In the genomic region with DNA sequence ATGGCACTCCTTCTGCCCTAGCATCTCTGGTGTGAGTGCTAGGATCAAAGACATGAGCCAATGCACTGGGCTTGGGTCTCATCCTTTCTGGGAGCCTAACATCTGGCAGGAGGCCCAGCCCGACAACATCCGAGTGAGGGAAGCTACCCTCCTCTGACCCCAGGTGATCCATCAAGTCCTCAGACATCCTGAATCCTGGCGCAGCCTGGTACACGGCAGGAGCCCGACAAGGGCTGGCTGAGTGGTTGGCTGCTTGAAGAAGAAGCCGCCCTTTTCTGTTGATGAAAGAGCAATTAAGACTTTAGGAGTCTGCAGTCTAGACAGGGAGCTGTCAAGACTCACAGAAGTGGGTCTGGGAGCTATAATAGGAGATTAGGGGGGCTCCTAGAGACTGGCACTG, we compare ENCODE assay signal across 12 mouse cellular contexts.
DNase-seq lines count a peak whose midpoint lies in the region; ATAC-seq and TF ChIP-seq lines count a peak whose summit lies in the region.
"Had no signal": no experiment of that assay in that cellular context is flagged by ENCODE, and none has a peak within 500 bp of the region (broad histone marks: within the 10 kb centered on the region; RNA-seq: fewer than 3 reads in every experiment).

No protein-coding gene starts in this region.

- 14% methylated on average over 6 of the region's 6 CpGs for WGBS in kidney, postnatal 0 days
- WGBS in forebrain, embryonic 13.5 days, result 43% methylated on average over 6 of the region's 6 CpGs
- 17% methylated on average over 6 of the region's 6 CpGs for WGBS in hindbrain, embryonic 16.5 days
- WGBS in neural tube, embryonic 11.5 days, result 3% methylated on average over 6 of the region's 6 CpGs

- H3K9me3 ChIP-seq in kidney, postnatal 0 days (replicated peaks; ENCODE audit: low read length), result no peaks in the 10 kb centered on the region
- H3K9me3 ChIP-seq in forebrain, embryonic 13.5 days (replicated peaks), result no peaks in the 10 kb centered on the region
- no peaks in the 10 kb centered on the region for H3K9me3 ChIP-seq in hindbrain, embryonic 16.5 days (ENCODE audit: control insufficient read depth, low read length)
- no peaks in the 10 kb centered on the region for H3K9me3 ChIP-seq in neural tube, embryonic 11.5 days (ENCODE audit: control insufficient read depth, low read length)
- H3K9me3 ChIP-seq: heart, embryonic 15.5 days; liver, embryonic 15.5 days had no signal

- no peak for ATAC-seq in kidney, postnatal 0 days (replicated peaks; ENCODE audit: low FRiP score, low read depth)
- ATAC-seq in forebrain, embryonic 13.5 days, result no peak
- ATAC-seq in hindbrain, embryonic 16.5 days, result no peak
- no peak for ATAC-seq in neural tube, embryonic 11.5 days (ENCODE audit: insufficient read depth, low FRiP score, low TSS enrichment)
- ATAC-seq in cerebellum, adult (ENCODE audit: insufficient number of reproducible peaks, low FRiP score, low TSS enrichment), result no peak

- no peak overlapping the region for H3K9ac ChIP-seq in kidney, postnatal 0 days (ENCODE audit: low read depth, low read length)
- H3K9ac ChIP-seq in forebrain, embryonic 13.5 days, result no peak overlapping the region
- H3K9ac ChIP-seq in hindbrain, embryonic 16.5 days (ENCODE audit: low read depth, low read length), result no peak overlapping the region
- no peak overlapping the region for H3K9ac ChIP-seq in neural tube, embryonic 11.5 days (ENCODE audit: low read length)
- H3K9ac ChIP-seq: heart, embryonic 15.5 days; liver, embryonic 15.5 days had no signal

- no peaks in the 10 kb centered on the region for H3K36me3 ChIP-seq in kidney, postnatal 0 days (ENCODE audit: insufficient read depth, low read length)
- H3K36me3 ChIP-seq in forebrain, embryonic 13.5 days (ENCODE audit: poor library complexity, severe bottlenecking), result no peaks in the 10 kb centered on the region
- no peaks in the 10 kb centered on the region for H3K36me3 ChIP-seq in hindbrain, embryonic 16.5 days (ENCODE audit: control insufficient read depth, insufficient read depth, low read length)
- no peaks in the 10 kb centered on the region for H3K36me3 ChIP-seq in neural tube, embryonic 11.5 days (ENCODE audit: control insufficient read depth, insufficient read depth, low read length)
- H3K36me3 ChIP-seq: heart, embryonic 15.5 days; liver, embryonic 15.5 days had no signal

- H3K4me2 ChIP-seq in kidney, postnatal 0 days (ENCODE audit: low read length), result no peak overlapping the region
- no peak overlapping the region for H3K4me2 ChIP-seq in forebrain, embryonic 13.5 days
- H3K4me2 ChIP-seq in hindbrain, embryonic 16.5 days (ENCODE audit: low read length), result no peak overlapping the region
- H3K4me2 ChIP-seq in neural tube, embryonic 11.5 days (ENCODE audit: low read depth), result no peak overlapping the region
- H3K4me2 ChIP-seq: heart, embryonic 15.5 days; liver, embryonic 15.5 days had no signal

- peaks cover 4% of the 10 kb centered on the region; the same call in 1 of the 2 replicates for H3K4me1 ChIP-seq in kidney, postnatal 0 days (replicated peaks; ENCODE audit: insufficient read depth, low read length)
- H3K4me1 ChIP-seq in forebrain, embryonic 13.5 days, result peaks cover 57% of the 10 kb centered on the region
- H3K4me1 ChIP-seq in hindbrain, embryonic 16.5 days (ENCODE audit: control insufficient read depth, insufficient read depth, low read depth, low read length), result peaks cover 41% of the 10 kb centered on the region
- peaks cover 44% of the 10 kb centered on the region for H3K4me1 ChIP-seq in neural tube, embryonic 11.5 days (ENCODE audit: control insufficient read depth, insufficient read depth, low read length)
- H3K4me1 ChIP-seq: liver, embryonic 15.5 days had no signal

- H3K27ac ChIP-seq in kidney, postnatal 0 days, result no peak overlapping the region
- peak overlapping the region; percentile 90 for H3K27ac ChIP-seq in forebrain, embryonic 13.5 days
- H3K27ac ChIP-seq in hindbrain, embryonic 16.5 days (ENCODE audit: low read depth, low read length), result peak overlapping the region; percentile 87; the same call in 1 of the 2 replicates
- H3K27ac ChIP-seq in neural tube, embryonic 11.5 days (ENCODE audit: low read depth, low read length), result peak overlapping the region; percentile 96
- H3K27ac ChIP-seq: heart, embryonic 15.5 days; layer of hippocampus, adult 2 months; liver, embryonic 15.5 days had no signal

- TF ChIP-seq CTCF in kidney, postnatal 0 days (IDR thresholded peaks at IDR 0.05; ENCODE audit: low read depth), result no peak

- no peak overlapping the region for H3K4me3 ChIP-seq in kidney, postnatal 0 days (replicated peaks; ENCODE audit: low read depth, low read length)
- H3K4me3 ChIP-seq in forebrain, embryonic 13.5 days, result no peak overlapping the region
- H3K4me3 ChIP-seq in hindbrain, embryonic 16.5 days (ENCODE audit: low read length), result no peak overlapping the region
- H3K4me3 ChIP-seq in neural tube, embryonic 11.5 days (ENCODE audit: low read depth, low read length), result no peak overlapping the region
- H3K4me3 ChIP-seq: heart, embryonic 15.5 days; layer of hippocampus, adult 2 months; liver, embryonic 15.5 days had no signal

- peak; percentile 59 for DNase-seq in kidney, postnatal 0 days (ENCODE audit: low spot score)
- no peak for DNase-seq in kidney, adult 8-10 months
- peak; percentile 62 for DNase-seq in neural tube, embryonic 11.5 days (ENCODE audit: low spot score)
- no peak for DNase-seq in layer of hippocampus, adult 9-11 months
- no peak for DNase-seq in adrenal gland, postnatal 10 days
- DNase-seq: right cerebral cortex, postnatal 14 days had no signal

- peaks cover 3% of the 10 kb centered on the region; the same call in 1 of the 2 replicates for H3K27me3 ChIP-seq in kidney, postnatal 0 days (ENCODE audit: insufficient read depth, low read length)
- H3K27me3 ChIP-seq in forebrain, embryonic 13.5 days, result no peaks in the 10 kb centered on the region
- no peaks in the 10 kb centered on the region for H3K27me3 ChIP-seq in hindbrain, embryonic 16.5 days (replicated peaks; ENCODE audit: control insufficient read depth, insufficient read depth, low read length)
- H3K27me3 ChIP-seq in neural tube, embryonic 11.5 days (ENCODE audit: control insufficient read depth, insufficient read depth, low read length), result no peaks in the 10 kb centered on the region
- H3K27me3 ChIP-seq: liver, embryonic 15.5 days had no signal

Comparison
In these comparisons a context has a peak if more than half of its experiments do, and no peak if none do; other contexts are left out.
1. DNase-seq: peak in kidney, postnatal 0 days (single experiment) and neural tube, embryonic 11.5 days (single experiment); none in kidney, adult 8-10 months (0 of 2), layer of hippocampus, adult 9-11 months (single experiment) and adrenal gland, postnatal 10 days (single experiment).